Mouse (Mus musculus) hindbrain, embryonic 10.5 days (tissue): ENCODE results near the gene Efcab8. TPM values are rescaled to one million over a fixed set of nuclear protein-coding genes. Genes with fewer than 3 reads are reported as not detected.

Experiments used
- DNase-seq: peaks from one replicate; pipeline ENCODE4 v3.0.0-alpha.2; 2017; ENCODE audit warnings: low spot score
- H3K27ac ChIP-seq: fragments of 300-500 bp; sonication (generic); 2 replicates; pipeline ENCODE4 v1.5.1; 2016; ENCODE audit warnings: mild to moderate bottlenecking, moderate library complexity
- H3K27me3 ChIP-seq: fragments of 300-500 bp; sonication (generic); 2 replicates; pipeline ENCODE4 v1.6.1; 2016; ENCODE audit warnings: mild to moderate bottlenecking; ENCODE audit not compliant: poor library complexity, insufficient read depth, severe bottlenecking
- H3K36me3 ChIP-seq: fragments of 300-500 bp; sonication (generic); 2 replicates; pipeline ENCODE4 v1.6.1; 2016; ENCODE audit warnings: mild to moderate bottlenecking, moderate library complexity
- H3K4me1 ChIP-seq: fragments of 300-500 bp; sonication (generic); replicated peaks from 2 replicates; pipeline ENCODE4 v1.6.1; 2016; ENCODE audit warnings: mild to moderate bottlenecking
- H3K4me3 ChIP-seq: fragments of 300-500 bp; sonication (generic); 2 replicates; pipeline ENCODE4 v1.5.1; 2016; ENCODE audit warnings: mild to moderate bottlenecking, moderate library complexity
- H3K9me3 ChIP-seq: fragments of 300-500 bp; sonication (generic); 2 replicates; pipeline ENCODE4 v1.6.1; 2016; ENCODE audit warnings: mild to moderate bottlenecking, moderate library complexity
- WGBS: fragments of 180-500 bp; shearing (Covaris S2); methylation state at CpG from one replicate; pipeline ENCODE4 v1.1.7; 2016; 5-methylcytosine and 5-hydroxymethylcytosine counted together
- polyA plus RNA-seq: library from polyadenylated mRNA; unstranded; fragments of >200 nt; fragmentation: Nextera tagmentation; extraction: Ambion mirVana; gene quantifications from 2 replicates; pipeline ENCODE4 v1.2.1, GENCODE M21; 2016

Efcab8 gene
- polyA plus RNA-seq, 1 experiment from 2014 or later = 0.08 TPM

GRCm38 (mm10) chr2:153842854-153843253 lies 63.1 kb downstream of the Efcab8 start:
- WGBS = 84% methylated on average over 8 of the region's 8 CpGs
- H3K4me3 ChIP-seq = no peak overlapping the region

GRCm38 (mm10) chr2:153848389-153848788 lies 68.7 kb downstream of the Efcab8 start:
- Histone ChIP-seq H3K27ac (no peak overlapping the region), H3K27me3 (no peaks in the 10 kb centered on the region), H3K9me3 (no peaks in the 10 kb centered on the region), H3K4me3 (no peak overlapping the region), H3K36me3 (no peaks in the 10 kb centered on the region), H3K4me1 (no peaks in the 10 kb centered on the region)
- 78% methylated on average over 3 of the region's 3 CpGs for WGBS
- no peak for DNase-seq

More at GRCm38 (mm10) chr2:153842854-153843253, 63.1 kb downstream of the Efcab8 start:
- H3K27ac ChIP-seq = no peak overlapping the region
- DNase-seq = no peak
- H3K27me3 ChIP-seq = no peaks in the 10 kb centered on the region
- no peaks in the 10 kb centered on the region for H3K36me3 ChIP-seq
- H3K9me3 ChIP-seq = no peaks in the 10 kb centered on the region
- 0 out of 2 replicates have a peak, but pooled peaks cover 9% of the 10 kb centered on the region for H3K4me1 ChIP-seq

- H3K27me3 ChIP-seq = no peaks in the 10 kb centered on the region
- H3K4me3 ChIP-seq = no peak overlapping the region
- H3K4me1 ChIP-seq = peaks cover 6% of the 10 kb centered on the region; the same call in 1 of the 2 replicates
- no peaks in the 10 kb centered on the region for H3K9me3 ChIP-seq
- 86% methylated on average over 6 of the region's 6 CpGs for WGBS
- no peaks in the 10 kb centered on the region for H3K36me3 ChIP-seq
- no peak overlapping the region for H3K27ac ChIP-seq
- no peak for DNase-seq
These were observed 70.8 kb downstream of the Efcab8 start for GRCm38 (mm10) chr2:153850351-153851029.

GRCm38 (mm10) chr2:153851030-153851360 lies 71.3 kb downstream of the Efcab8 start:
- no peaks in the 10 kb centered on the region for H3K27me3 ChIP-seq
- no peak overlapping the region for H3K27ac ChIP-seq
- DNase-seq = peak; percentile 42
- no peaks in the 10 kb centered on the region for H3K36me3 ChIP-seq
- H3K4me3 ChIP-seq = no peak overlapping the region
- 56% methylated on average over 4 of the region's 4 CpGs for WGBS
- H3K9me3 ChIP-seq = no peaks in the 10 kb centered on the region
- H3K4me1 ChIP-seq = peaks cover 6% of the 10 kb centered on the region; the same call in 1 of the 2 replicates

- H3K27me3 ChIP-seq = no peaks in the 10 kb centered on the region; the same call in 1 of the 2 replicates
- no peaks in the 10 kb centered on the region for H3K36me3 ChIP-seq
- H3K4me1 ChIP-seq = peaks cover 6% of the 10 kb centered on the region; the same call in 1 of the 2 replicates
- H3K4me3 ChIP-seq = no peak overlapping the region
- DNase-seq = no peak
- WGBS = 20% methylated on average over 5 of the region's 5 CpGs
- H3K27ac ChIP-seq = peak overlapping the region; percentile 24; the same call in 1 of the 2 replicates
- H3K9me3 ChIP-seq = 0 out of 2 replicates have a peak, but pooled peaks cover 2% of the 10 kb centered on the region
These were observed 73.8 kb downstream of the Efcab8 start for GRCm38 (mm10) chr2:153853544-153853943.

DNA sequence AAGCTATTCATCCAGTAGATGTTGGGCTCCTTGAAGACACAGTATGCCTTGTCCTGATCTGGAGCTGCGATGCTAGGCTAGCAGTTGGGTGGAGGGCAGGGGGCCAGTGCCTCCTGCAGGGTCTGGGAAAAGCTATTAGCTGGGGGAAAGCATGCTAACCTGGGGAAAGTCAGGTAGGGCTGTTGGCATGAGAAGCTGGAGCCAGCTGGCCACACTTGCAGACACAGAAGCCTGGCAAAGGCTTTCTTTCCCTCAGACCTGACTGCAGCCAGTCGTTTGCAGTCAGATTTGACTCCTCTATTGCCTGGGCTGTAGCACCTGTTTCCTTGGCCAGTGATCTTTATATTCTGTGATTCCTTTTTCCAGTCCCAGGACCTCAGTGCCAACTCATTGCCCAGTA lies 79.8 kb downstream of the Efcab8 start:
- no peak for DNase-seq
- WGBS = 74% methylated on average over 2 of the region's 2 CpGs
- Histone ChIP-seq H3K4me1 (no peaks in the 10 kb centered on the region; the same call in 1 of the 2 replicates), H3K9me3 (0 out of 2 replicates have a peak, but pooled peaks cover 2% of the 10 kb centered on the region), H3K27me3 (no peaks in the 10 kb centered on the region; the same call in 1 of the 2 replicates), H3K4me3 (no peak overlapping the region), H3K27ac (no peak overlapping the region), H3K36me3 (no peaks in the 10 kb centered on the region)

DNA sequence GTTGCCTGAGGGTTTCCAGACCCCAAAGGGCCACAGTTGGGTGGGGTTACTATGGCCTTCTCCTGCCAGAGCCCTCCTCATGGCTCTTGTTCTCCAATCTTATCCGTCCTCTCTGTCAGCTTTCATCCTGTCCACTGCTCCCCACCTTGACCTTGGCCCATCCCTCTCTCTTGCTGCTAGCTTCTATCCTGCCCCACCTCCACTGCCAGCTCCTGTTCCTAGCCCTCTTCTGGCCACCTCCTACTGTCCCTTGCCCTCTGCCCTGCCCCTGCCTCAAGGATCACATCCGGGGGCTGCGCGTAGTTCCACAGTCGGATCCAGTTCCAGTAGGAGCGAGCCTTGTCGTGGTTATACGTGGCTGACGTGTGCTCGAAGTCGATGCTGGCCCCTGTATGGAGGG lies 80.6 kb downstream of the Efcab8 start:
- Histone ChIP-seq H3K4me3 (no peak overlapping the region), H3K27ac (no peak overlapping the region), H3K4me1 (no peaks in the 10 kb centered on the region; the same call in 1 of the 2 replicates), H3K27me3 (no peaks in the 10 kb centered on the region; the same call in 1 of the 2 replicates), H3K36me3 (no peaks in the 10 kb centered on the region), H3K9me3 (0 out of 2 replicates have a peak, but pooled peaks cover 2% of the 10 kb centered on the region)
- no peak for DNase-seq
- WGBS = 88% methylated on average over 11 of the region's 11 CpGs

DNA sequence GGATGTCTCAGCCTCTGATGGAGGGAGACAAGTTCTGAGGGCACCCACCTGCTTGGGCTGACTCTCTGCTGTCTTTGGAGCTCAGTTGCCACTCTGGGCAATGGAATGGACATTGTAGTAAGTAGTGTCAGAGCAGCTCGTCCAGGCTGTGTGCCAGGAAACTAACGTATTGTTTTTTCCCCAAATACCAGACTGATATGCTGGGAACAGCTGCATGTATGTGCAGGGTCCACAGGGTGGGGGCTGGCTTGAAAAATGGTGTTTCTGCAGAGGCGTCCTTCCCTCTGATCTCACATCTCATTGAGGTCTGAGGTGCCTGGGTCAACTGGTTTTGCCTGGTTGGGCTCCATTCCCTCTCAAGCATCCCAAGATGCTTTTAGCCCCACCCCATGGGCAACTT lies 81.0 kb downstream of the Efcab8 start:
- H3K27ac ChIP-seq = no peak overlapping the region
- WGBS = 70% methylated on average over 3 of the region's 3 CpGs
- 0 out of 2 replicates have a peak, but pooled peaks cover 2% of the 10 kb centered on the region for H3K9me3 ChIP-seq
- no peak overlapping the region for H3K4me3 ChIP-seq
- no peaks in the 10 kb centered on the region; the same call in 1 of the 2 replicates for H3K4me1 ChIP-seq
- no peak for DNase-seq
- no peaks in the 10 kb centered on the region for H3K36me3 ChIP-seq
- no peaks in the 10 kb centered on the region; the same call in 1 of the 2 replicates for H3K27me3 ChIP-seq

GRCm38 (mm10) chr2:153861960-153862359 lies 82.2 kb downstream of the Efcab8 start:
- WGBS = 72% methylated on average over 3 of the region's 3 CpGs
- Histone ChIP-seq H3K4me3 (no peak overlapping the region), H3K9me3 (0 out of 2 replicates have a peak, but pooled peaks cover 2% of the 10 kb centered on the region), H3K4me1 (no peaks in the 10 kb centered on the region; the same call in 1 of the 2 replicates), H3K27me3 (no peaks in the 10 kb centered on the region), H3K36me3 (no peaks in the 10 kb centered on the region), H3K27ac (no peak overlapping the region)
- DNase-seq = no peak

DNA sequence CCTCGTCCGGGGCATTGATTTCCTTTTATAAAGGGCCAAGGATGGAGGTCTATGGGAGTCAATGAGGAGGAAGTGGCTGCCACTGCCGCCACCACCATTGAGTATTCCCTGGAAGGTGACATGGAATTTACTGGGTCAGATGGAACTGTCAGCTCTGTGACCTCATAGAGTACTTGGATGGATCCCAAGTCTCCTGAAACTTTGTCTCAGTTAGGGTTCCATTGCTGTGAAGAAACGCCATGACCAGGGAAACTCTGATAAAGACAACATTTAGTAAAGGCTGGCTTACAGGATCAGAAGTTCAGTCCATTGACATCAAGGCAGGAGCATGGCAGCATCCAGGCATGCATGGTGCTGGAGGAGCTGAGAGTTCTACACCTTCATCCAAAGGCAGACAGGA lies 91.3 kb downstream of the Efcab8 start, which contains the start of gene Sun5:
Gene Sun5, minus strand, starts transcription at position 101 of the 400 bp plus-strand sequence.
- 90% methylated on average over 4 of the region's 4 CpGs for WGBS
- no peaks in the 10 kb centered on the region for H3K9me3 ChIP-seq
- H3K36me3 ChIP-seq = no peaks in the 10 kb centered on the region
- no peak within 1 kb of the TSS for H3K27ac ChIP-seq
- DNase-seq = no peak
- H3K4me3 ChIP-seq = no peak within 1 kb of the TSS
- H3K27me3 ChIP-seq = no peaks in the 10 kb centered on the region
- H3K4me1 ChIP-seq = 0 out of 2 replicates have a peak, but pooled peaks cover 2% of the 10 kb centered on the region

DNA sequence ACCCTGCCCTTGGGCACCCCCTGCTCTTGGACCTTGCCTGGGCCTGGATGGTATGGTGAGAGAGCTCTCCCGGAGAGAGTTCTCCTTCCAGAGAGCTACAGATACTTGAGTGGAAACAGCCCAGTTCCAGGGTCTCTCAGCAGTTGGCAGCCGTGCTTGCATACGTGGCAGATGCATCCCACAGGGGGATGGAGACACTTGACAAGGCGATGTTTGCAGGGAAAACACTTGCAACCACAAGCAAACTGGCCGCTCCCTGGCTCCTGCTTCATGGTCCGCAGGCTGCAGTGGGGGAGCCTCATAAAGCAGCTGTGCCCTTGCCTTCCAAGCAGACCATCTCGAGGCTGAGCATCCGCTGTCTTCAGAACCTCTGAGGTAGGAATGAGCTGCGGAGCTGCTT lies 95.0 kb downstream of the Efcab8 start, which contains the start of gene Bpifb2:
Gene Bpifb2, plus strand, starts transcription at position 301 of the 400 bp plus-strand sequence.
- Histone ChIP-seq H3K9me3 (no peaks in the 10 kb centered on the region), H3K27ac (no peak within 1 kb of the TSS), H3K36me3 (no peaks in the 10 kb centered on the region), H3K4me1 (0 out of 2 replicates have a peak, but pooled peaks cover 10% of the 10 kb centered on the region), H3K4me3 (no peak within 1 kb of the TSS), H3K27me3 (no peaks in the 10 kb centered on the region)
- no peak for DNase-seq
- 72% methylated on average over 9 of the region's 9 CpGs for WGBS
